Mouse (Mus musculus) G1E (cell line): ENCODE measurements around the gene Scarb1.

ENCODE experiments used
- CTCF ChIP-seq: IDR thresholded peaks from 2 replicates; pipeline ENCODE4 v1.5.1; 2012; ENCODE audit warnings: low read depth, low read length, inconsistent platforms, mixed read lengths
- GATA1 ChIP-seq: IDR thresholded peaks from 2 replicates; pipeline ENCODE4 v1.6.1; 2012; ENCODE audit warnings: borderline replicate concordance, low read length, inconsistent platforms, mixed read lengths
- GATA2 ChIP-seq: IDR thresholded peaks from 2 replicates; pipeline ENCODE4 v1.6.1; 2012; ENCODE audit warnings: low read depth, low read length, inconsistent platforms, borderline replicate concordance
- TAL1 ChIP-seq: conservative IDR thresholded peaks from 2 replicates; pipeline ENCODE4 v1.6.1; 2012; ENCODE audit warnings: low read depth, low read length, inconsistent platforms, mixed read lengths

GRCm38 (mm10) chr5:125313991-125314390, 26.9 kb downstream of the Scarb1 start:
- TF ChIP-seq GATA1 (no peak), TAL1 (no peak), CTCF (no peak), GATA2 (no peak)
